Mouse (Mus musculus) heart, postnatal 25 days (tissue): ENCODE measurements around the gene C5ar1. TPM values are rescaled to one million over a fixed set of nuclear protein-coding genes. Genes with fewer than 3 reads are reported as not detected.
"Not testable (repeated sequence)": the region's sequence is repeated elsewhere in the genome, so short reads cannot be mapped to it uniquely, and the experiment has no call there.

Experiments
- DNase-seq: peaks from one replicate; pipeline ENCODE4 v3.0.0; 2022; ENCODE audit warnings: low spot score
- intact Hi-C: fragments of 180-260 bp; cut with DNase I; formaldehyde crosslinking; loops from one replicate; pipeline ENCODE4 v1.15.1; 2025
- total RNA-seq, 2 experiments: library from RNA; stranded (reverse); gene quantifications; 2 replicates each; pipeline ENCODE4 v1.2.3; 2021

C5ar1 gene
- 1 to 10 TPM; 5.1 to 6.5 TPM for total RNA-seq

GRCm38 (mm10) chr7:16259110-16259590 lies at the start of gene C5ar1:
TSS of gene C5ar1 (minus strand) at chr7:16259540.
- DNase-seq: no peak
- intact Hi-C loops: no loop called here

DNA sequence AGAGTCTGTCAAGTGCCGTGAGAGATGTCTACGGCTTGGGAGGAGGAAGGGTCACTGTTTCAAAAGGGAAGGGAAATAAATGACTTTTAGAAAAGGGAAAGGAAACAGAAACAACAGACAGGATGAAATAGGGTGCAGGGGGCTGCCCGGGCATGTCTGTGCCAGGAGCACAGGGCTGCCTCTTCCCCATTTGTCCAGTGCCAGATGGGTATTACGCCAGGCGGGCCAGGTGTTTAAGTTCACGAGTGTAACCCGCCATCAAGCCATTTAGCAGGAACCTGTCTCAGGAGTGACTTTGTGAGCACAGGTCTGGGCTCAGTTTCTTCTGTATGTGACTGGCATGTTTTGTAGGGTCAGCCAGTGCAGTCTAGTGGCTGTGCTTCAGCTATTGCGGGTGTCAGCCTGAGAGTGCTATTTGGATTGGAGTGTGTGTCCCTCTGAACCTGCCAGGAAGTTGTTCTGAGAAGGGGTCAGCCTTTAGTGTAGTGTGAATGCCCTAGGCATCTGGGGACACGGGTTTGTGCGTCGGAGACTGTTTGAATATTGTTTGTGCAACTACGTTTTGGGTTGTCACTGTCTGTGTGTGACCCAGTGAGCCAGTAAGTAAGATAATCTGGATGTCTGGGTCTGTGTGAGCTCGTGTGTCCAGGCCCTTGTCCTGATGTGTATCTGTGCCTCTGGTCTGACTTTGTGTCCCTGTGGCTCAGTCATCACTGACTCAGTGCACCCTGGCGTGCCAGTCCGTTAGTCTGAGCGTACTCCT lies 49.4 kb upstream of the C5ar1 start:
- no peak for DNase-seq
- intact Hi-C loops: no loop called here

DNA sequence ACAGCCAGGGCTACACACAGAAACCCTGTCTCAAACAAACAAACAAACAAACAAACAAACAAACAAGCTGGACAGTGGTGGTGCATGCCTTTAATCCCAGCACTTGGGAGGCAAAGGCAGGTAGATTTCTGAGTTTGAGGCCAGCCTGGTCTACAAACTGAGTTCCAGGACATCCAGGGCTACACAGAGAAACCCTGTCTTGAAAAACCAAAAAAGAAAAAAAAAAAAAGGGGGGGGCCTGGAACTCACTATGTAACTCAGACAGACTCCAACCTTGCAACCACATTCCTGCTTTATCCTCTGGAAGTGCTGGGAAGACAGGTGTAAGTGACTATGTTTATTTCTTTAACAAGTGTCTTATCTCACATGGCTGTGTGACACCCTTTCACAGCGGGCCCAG lies 48.8 kb upstream of the C5ar1 start, which contains the start of gene Bbc3:
Gene Bbc3 (plus strand): TSS at position 301 of the 400 bp plus-strand sequence.
- intact Hi-C loops, DNase-seq: not testable (repeated sequence)

GRCm38 (mm10) chr7:16307141-16307540 lies 47.8 kb upstream of the C5ar1 start:
- intact Hi-C loops, DNase-seq: not testable (repeated sequence)

GRCm38 (mm10) chr7:16299419-16300035 lies 40.2 kb upstream of the C5ar1 start:
- intact Hi-C loops: no loop called here
- peak; percentile 78 for DNase-seq

- no peak for DNase-seq
- intact Hi-C loops: no loop called here
Observed at GRCm38 (mm10) chr7:16298927-16299326, 39.6 kb upstream of the C5ar1 start.

DNA sequence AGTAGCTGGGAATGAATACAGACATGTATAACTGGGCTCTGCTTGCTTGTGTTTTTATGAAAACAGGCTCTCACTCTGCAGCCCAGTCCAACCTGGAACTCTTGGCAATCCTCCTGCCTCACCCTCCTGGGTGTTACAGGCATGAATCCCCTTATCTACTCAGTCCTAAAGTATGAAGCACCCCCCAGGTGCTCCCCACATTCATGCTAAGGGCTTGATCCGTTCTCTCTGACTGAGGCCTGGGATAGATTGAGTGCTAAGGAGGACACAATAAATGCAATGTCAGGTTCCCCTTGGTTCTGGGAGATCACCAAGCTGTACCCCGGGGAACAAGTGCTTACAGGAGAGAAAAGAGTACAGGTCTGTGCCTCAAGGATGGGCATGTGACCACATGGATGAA lies 38.3 kb upstream of the C5ar1 start:
- no peak for DNase-seq
- intact Hi-C loops: loop anchor here (2.0 kb wide), 1 partner anchor 13 kb away; no protein-coding TSS in a partner anchor

- DNase-seq: peak; percentile 84
- intact Hi-C loops: loop anchor here (2.0 kb wide), 1 partner anchor 14 kb away; no protein-coding TSS in a partner anchor
Observed at GRCm38 (mm10) chr7:16296766-16297390, 37.5 kb upstream of the C5ar1 start.

DNA sequence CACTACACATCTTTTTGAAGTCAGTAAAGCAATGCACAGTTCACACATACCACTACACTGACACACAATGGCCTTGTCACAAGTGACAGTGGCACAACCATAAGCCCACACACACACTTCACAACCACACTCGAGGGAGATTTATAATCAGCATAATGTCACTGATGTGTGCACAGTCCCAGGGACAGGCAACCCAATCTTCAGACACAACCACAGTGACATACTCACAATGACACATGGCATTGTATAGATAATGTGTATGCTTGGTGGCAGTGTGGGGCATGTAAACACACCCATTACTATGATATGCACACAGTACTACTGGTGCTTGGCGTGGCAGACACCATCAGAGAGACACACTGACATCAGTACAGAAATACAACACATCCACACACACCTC lies 36.8 kb upstream of the C5ar1 start:
- DNase-seq: no peak
- intact Hi-C loops: loop anchor here (2.0 kb wide), 1 partner anchor 15 kb away; no protein-coding TSS in a partner anchor

GRCm38 (mm10) chr7:16295321-16295900 lies 36.1 kb upstream of the C5ar1 start:
- intact Hi-C loops: no loop called here
- peak; percentile 74 for DNase-seq

DNA sequence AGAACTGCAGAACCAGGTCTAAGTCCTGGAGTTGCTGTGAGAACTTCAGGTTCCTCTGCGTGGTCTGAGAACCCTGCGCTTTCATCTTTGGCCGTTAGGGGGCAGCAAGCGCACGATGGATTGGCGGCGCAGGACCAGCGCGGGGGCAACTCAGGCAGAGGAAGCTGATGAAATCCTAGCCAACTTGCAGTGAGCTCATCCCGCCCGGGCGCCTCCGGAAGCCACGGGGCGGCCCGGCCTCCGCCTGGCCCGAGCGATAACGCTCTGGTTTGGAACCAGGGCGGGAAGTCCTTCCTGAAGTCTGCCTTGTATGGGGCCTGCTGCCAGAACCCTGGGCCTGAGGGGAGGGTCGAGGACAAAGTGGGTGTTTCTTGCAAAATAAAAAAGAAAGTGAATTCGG lies 35.5 kb upstream of the C5ar1 start:
- intact Hi-C loops: loop anchor here (1.0 kb wide), 2 partner anchors 31 to 78 kb away; no protein-coding TSS in a partner anchor

GRCm38 (mm10) chr7:16294346-16294745 lies 35.0 kb upstream of the C5ar1 start:
- no peak for DNase-seq

More for the DNA sequence above, 35.5 kb upstream of the C5ar1 start:
- DNase-seq: peak; percentile 94

DNA sequence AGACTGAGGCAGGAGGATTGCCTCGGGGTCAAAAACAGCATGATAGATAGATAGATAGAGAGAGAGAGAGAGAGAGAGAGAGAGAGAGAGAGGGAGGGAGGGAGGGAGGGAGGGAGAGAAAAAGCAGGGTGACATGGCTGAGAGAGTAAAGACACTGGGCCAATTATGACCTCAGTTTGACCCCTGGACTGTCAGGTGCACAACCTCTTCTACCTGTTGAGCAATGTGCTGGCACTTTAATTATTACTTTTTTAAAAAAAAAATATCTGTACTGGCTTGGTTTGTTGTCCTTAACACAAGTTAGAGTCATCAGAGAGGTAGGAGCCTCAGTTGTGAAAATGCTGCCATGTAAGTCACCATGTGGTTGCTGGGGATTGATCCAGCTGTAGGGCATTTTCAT lies 28.5 kb upstream of the C5ar1 start:
- DNase-seq: no peak
- intact Hi-C loops: no loop called here

More at GRCm38 (mm10) chr7:16294346-16294745, 35.0 kb upstream of the C5ar1 start:
- intact Hi-C loops: loop anchor here (1.0 kb wide), 2 partner anchors 32 to 79 kb away; no protein-coding TSS in a partner anchor

DNA sequence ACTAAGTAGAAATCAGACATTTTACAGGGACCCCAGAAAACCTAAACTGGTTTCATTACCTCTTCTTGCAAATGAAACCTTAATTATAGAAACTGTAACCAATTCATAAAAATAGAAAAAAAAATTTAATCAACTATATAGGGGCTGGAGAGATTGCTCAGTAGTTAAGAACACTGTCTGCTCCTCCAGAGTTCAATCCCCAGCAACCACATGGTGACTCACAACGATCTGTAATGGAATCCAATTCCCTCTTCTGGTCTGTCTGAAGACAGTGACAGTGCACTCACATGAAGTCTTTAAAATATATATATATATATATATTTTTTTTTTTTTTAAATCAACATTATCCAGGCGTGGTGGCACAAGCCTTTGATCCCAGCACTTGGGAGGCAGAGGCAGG lies 27.7 kb upstream of the C5ar1 start:
- no peak for DNase-seq
- intact Hi-C loops: no loop called here

DNA sequence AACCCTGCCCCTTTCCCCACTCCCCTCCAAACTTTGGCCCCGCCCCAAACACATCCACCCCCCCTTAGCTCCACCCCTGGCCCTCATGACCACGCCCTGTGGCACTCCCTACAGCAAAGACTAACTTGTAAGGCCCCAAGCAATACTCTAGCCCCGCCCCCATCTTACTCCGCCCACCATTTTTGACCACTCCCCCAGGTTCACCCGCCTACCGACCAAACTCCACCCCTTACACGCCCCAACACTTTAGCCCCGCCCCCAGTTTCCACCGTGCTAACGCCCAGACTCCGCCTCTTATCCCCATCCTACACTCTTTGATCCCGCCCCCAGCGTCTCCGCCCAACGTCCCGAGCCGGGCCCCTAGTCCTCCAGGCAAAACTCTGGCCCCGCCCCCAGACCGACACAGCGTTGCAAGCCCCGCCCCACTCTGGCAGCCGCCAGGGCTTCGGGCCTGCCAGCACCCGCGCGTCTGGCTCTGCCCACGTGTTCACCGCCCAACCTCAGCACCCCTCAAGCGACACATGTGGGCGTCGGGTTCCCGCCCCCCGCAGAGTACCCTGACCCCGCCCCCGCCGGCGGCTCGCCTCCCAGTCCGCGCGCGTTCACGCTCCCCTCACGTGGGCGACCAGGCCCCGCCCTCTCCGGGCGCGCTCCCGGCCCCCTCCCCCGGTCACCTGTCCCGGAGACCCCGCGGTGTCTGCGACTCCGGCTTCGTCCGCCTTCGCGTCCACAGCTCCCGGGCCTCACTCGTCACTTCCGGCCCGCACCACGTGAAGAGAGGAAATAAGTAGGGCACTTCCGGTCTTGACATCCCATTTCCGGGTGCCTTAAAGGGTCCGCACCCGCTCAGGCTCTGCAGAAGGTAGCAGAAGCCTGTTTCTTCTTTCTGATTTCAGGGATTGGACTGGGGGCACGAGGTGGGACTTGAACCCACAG lies 27.0 kb upstream of the C5ar1 start, which contains the start of gene Ccdc9:
Gene Ccdc9 (minus strand): TSS at position 770 of the 936 bp plus-strand sequence.
- DNase-seq: peak; percentile 99
- intact Hi-C loops: no loop called here

GRCm38 (mm10) chr7:16285450-16286025 lies 26.2 kb upstream of the C5ar1 start:
- peak; percentile 75 for DNase-seq
- intact Hi-C loops: no loop called here

DNA sequence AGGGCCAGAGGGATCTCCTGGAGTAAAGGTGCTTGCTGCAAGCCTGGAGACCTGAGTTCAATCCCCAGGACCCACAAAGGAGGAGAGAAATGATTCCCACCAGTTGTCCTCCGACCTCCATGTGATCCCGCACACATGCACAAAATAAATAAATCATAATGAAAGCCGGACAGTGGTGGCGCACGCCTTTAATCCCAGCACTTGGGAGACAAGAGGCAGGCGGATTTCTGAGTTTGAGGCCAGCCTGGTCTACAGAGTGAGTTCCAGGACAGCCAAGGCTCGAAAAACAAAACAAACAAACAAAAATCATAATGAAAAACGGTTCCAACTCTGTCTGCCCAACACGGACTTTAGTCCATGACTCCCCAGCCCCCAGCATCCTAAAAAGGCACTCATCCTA lies 25.6 kb upstream of the C5ar1 start:
- intact Hi-C loops: no loop called here
- no peak for DNase-seq

DNA sequence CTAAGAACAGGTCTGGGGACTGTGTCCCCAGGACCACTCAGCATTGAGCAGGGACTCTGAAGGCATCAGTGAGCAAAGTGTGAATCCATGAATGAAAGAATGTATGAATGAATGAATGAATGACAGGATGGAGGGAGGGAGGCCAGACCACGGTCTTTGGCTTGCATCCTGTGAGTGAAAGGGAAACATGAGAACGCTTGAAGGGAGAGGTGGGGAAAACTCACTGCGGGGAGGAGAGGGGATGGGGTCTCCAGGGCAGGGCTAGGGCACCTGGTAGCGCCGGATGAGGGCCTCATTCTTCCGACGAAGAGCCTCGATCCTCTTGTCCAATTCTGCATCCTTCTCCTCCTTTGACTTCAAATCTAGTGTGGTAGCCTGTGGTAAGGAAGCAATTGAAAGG lies 24.7 kb upstream of the C5ar1 start:
- intact Hi-C loops: no loop called here
- DNase-seq: no peak

DNA sequence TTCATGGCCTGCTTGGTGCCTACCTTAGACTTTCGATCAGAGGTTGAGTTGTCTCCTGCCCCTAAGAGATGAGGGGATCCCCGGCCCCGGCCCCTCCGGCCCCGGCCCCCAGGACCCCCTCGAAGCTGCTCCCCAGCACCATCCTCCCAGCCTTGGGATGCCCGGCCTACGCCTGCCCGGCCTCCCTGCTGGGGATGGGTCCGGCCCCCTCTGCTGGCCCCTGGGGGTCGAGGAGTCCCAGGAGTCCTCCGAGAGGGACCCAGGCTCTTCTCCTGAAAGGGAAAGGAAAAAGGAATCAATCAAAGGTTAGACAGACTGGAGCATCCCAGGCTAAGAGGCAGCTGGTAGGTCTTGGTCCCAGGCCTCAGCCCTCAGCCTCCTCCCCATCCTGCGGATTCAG lies 23.0 kb upstream of the C5ar1 start:
- DNase-seq: no peak
- intact Hi-C loops: no loop called here
